Mouse (Mus musculus) limb, embryonic 14.5 days (tissue): ENCODE measurements around the gene Pea15a. TPM values are rescaled to one million over a fixed set of nuclear protein-coding genes. Genes with fewer than 3 reads are reported as not detected.

Experiments used
- ATAC-seq: fragments of 200-750 bp; cut with Nextera tagmentation; 2 replicates; pipeline ENCODE4 v1.8.0; 2017; ENCODE audit warnings: low read depth, moderate number of reproducible peaks, moderate TSS enrichment; ENCODE audit not compliant: low FRiP score
- DNase-seq: peaks from one replicate; pipeline ENCODE4 v3.0.0-alpha.2; 2015; ENCODE audit warnings: low spot score
- H3K27ac ChIP-seq: fragments of 300-500 bp; sonication (generic); replicated peaks from 2 replicates; pipeline ENCODE4 v1.5.1; 2014; ENCODE audit warnings: low read depth, mild to moderate bottlenecking, low read length, moderate library complexity, mixed read lengths
- H3K27me3 ChIP-seq: fragments of 300-500 bp; sonication (generic); 2 replicates; pipeline ENCODE4 v1.6.1; 2014; ENCODE audit warnings: low read length, mixed read lengths; ENCODE audit not compliant: control insufficient read depth, insufficient read depth
- H3K36me3 ChIP-seq: fragments of 300-500 bp; sonication (generic); 2 replicates; pipeline ENCODE4 v1.6.1; 2014; ENCODE audit warnings: mild to moderate bottlenecking, low read length, moderate library complexity, mixed read lengths; ENCODE audit not compliant: control insufficient read depth, insufficient read depth
- H3K4me1 ChIP-seq: fragments of 300-500 bp; sonication (generic); 2 replicates; pipeline ENCODE4 v1.6.1; 2014; ENCODE audit warnings: antibody characterized with exemption, low read length, mixed read lengths; ENCODE audit not compliant: control insufficient read depth, insufficient read depth
- H3K4me2 ChIP-seq: fragments of 300-500 bp; sonication (generic); replicated peaks from 2 replicates; pipeline ENCODE4 v1.6.1; 2014; ENCODE audit warnings: low read depth, mild to moderate bottlenecking, low read length, moderate library complexity; ENCODE audit not compliant: severe bottlenecking
- H3K4me3 ChIP-seq: fragments of 300-500 bp; sonication (generic); replicated peaks from 2 replicates; pipeline ENCODE4 v1.5.1; 2014; ENCODE audit warnings: low read length
- H3K9ac ChIP-seq: fragments of 300-500 bp; sonication (generic); 2 replicates; pipeline ENCODE4 v1.6.1; 2014; ENCODE audit warnings: mild to moderate bottlenecking, low read depth, low read length, moderate library complexity; ENCODE audit not compliant: severe bottlenecking
- H3K9me3 ChIP-seq: fragments of 300-500 bp; sonication (generic); 2 replicates; pipeline ENCODE4 v1.6.1; 2016; ENCODE audit warnings: low read length; ENCODE audit not compliant: control insufficient read depth
- POLR2A ChIP-seq: fragments of 200-500 bp; IDR thresholded peaks from 2 replicates; pipeline ENCODE4 v1.8.0; 2012; ENCODE audit warnings: inconsistent platforms, mild to moderate bottlenecking, moderate library complexity, borderline replicate concordance; ENCODE audit not compliant: insufficient read depth, insufficient read length; ENCODE audit errors: extremely low read depth
- WGBS: fragments of 180-500 bp; shearing (Covaris S2); extraction: QIAGEN DNeasy Blood & Tissue Kit; methylation state at CpG from one replicate; pipeline ENCODE4 v1.1.7; 2014; 5-methylcytosine and 5-hydroxymethylcytosine counted together
- polyA plus RNA-seq, 2 experiments: library from polyadenylated mRNA; depleted of rRNA in 1 of 2; stranded (reverse) in 1 of 2; unstranded in 1 of 2; fragments of >200 nt; fragmentation: Nextera tagmentation in 1 of 2; extraction: Ambion mirVana in 1 of 2; gene quantifications; 2 replicates each; pipeline versions ENCODE4 v1.2.1 to v1.2.3; 2012 to 2014

The Pea15a gene
- polyA plus RNA-seq, 2 experiments = 108 to 122 TPM

- Histone ChIP-seq H3K4me2 (peak within 1 kb of the TSS; percentile 57), H3K27me3 (no peaks in the 10 kb centered on the region), H3K9ac (peak within 1 kb of the TSS; percentile 100), H3K9me3 (no peaks in the 10 kb centered on the region), H3K4me1 (peaks cover 6% of the 10 kb centered on the region; the same call in 1 of the 2 replicates), H3K4me3 (peak within 1 kb of the TSS; percentile 99), H3K36me3 (peaks cover 25% of the 10 kb centered on the region), H3K27ac (peak within 1 kb of the TSS; percentile 97)
- ATAC-seq = peak; percentile 99
- peak; percentile 95 for TF ChIP-seq POLR2A
- DNase-seq = peak; percentile 96
- under 1% methylated on average over 30 of the region's 42 CpGs for WGBS
Observed at GRCm38 (mm10) chr1:172147835-172148278, 58.7 kb downstream of the Pea15a start, which contains the start of gene Dcaf8. Gene Dcaf8 (plus strand): TSS chr1:172148084.

Other genes with a start within 250 kb of the Pea15a start
- gene Vangl2, start 178.4 kb downstream of the Pea15a start, polyA plus RNA-seq (2012; rRNA removed) = 29.4 and 35.6 TPM in 2 replicates
- 15.6 and 19.1 TPM in 2 replicates for gene Vangl2, start 178.4 kb downstream of the Pea15a start, polyA plus RNA-seq (2014; fragmentation: Nextera tagmentation; extraction: Ambion mirVana)
- gene Nhlh1, start 149.2 kb downstream of the Pea15a start, polyA plus RNA-seq (2012; rRNA removed) = 0.25 and 0.41 TPM in 2 replicates
- not detected in 2 replicates for gene Nhlh1, start 149.2 kb downstream of the Pea15a start, polyA plus RNA-seq (2014; fragmentation: Nextera tagmentation; extraction: Ambion mirVana)
- 187 and 191 TPM in 2 replicates for gene Copa, start 124.3 kb downstream of the Pea15a start, polyA plus RNA-seq (2012; rRNA removed)
- gene Copa, start 124.3 kb downstream of the Pea15a start, polyA plus RNA-seq (2014; fragmentation: Nextera tagmentation; extraction: Ambion mirVana) = 230 and 247 TPM in 2 replicates
- gene Ncstn, start 124.0 kb downstream of the Pea15a start, polyA plus RNA-seq (2012; rRNA removed) = 137 and 161 TPM in 2 replicates
- gene Ncstn, start 124.0 kb downstream of the Pea15a start, polyA plus RNA-seq (2014; fragmentation: Nextera tagmentation; extraction: Ambion mirVana) = 98.4 and 103 TPM in 2 replicates
- gene Pex19, start 80.0 kb downstream of the Pea15a start, polyA plus RNA-seq (2012; rRNA removed) = 100 and 115 TPM in 2 replicates
- 129 and 135 TPM in 2 replicates for gene Pex19, start 80.0 kb downstream of the Pea15a start, polyA plus RNA-seq (2014; fragmentation: Nextera tagmentation; extraction: Ambion mirVana)
- 120 TPM in 2 replicates for gene Dcaf8, start 58.7 kb downstream of the Pea15a start, polyA plus RNA-seq (2012; rRNA removed)
- gene Dcaf8, start 58.7 kb downstream of the Pea15a start, polyA plus RNA-seq (2014; fragmentation: Nextera tagmentation; extraction: Ambion mirVana) = 121 and 131 TPM in 2 replicates
- 13.3 and 17.8 TPM in 2 replicates for gene Casq1, start 13.1 kb upstream of the Pea15a start, polyA plus RNA-seq (2012; rRNA removed)
- gene Casq1, start 13.1 kb upstream of the Pea15a start, polyA plus RNA-seq (2014; fragmentation: Nextera tagmentation; extraction: Ambion mirVana) = 11.3 and 14.9 TPM in 2 replicates
- gene Atp1a4, start 51.6 kb upstream of the Pea15a start, polyA plus RNA-seq (2012; rRNA removed) = 0.03 TPM in 1 of 2 replicates, not detected in the other
- not detected in 2 replicates for gene Atp1a4, start 51.6 kb upstream of the Pea15a start, polyA plus RNA-seq (2014; fragmentation: Nextera tagmentation; extraction: Ambion mirVana)
- 71.4 and 86.4 TPM in 2 replicates for gene Igsf8, start 54.8 kb upstream of the Pea15a start, polyA plus RNA-seq (2012; rRNA removed)
- 49.8 and 50.1 TPM in 2 replicates for gene Igsf8, start 54.8 kb upstream of the Pea15a start, polyA plus RNA-seq (2014; fragmentation: Nextera tagmentation; extraction: Ambion mirVana)
- 11.3 and 13.5 TPM in 2 replicates for gene Atp1a2, start 91.3 kb upstream of the Pea15a start, polyA plus RNA-seq (2012; rRNA removed)
- 1.7 and 1.8 TPM in 2 replicates for gene Atp1a2, start 91.3 kb upstream of the Pea15a start, polyA plus RNA-seq (2014; fragmentation: Nextera tagmentation; extraction: Ambion mirVana)
- gene Kcnj9, start 122.5 kb upstream of the Pea15a start, polyA plus RNA-seq (2012; rRNA removed) = 0.01 and 0.08 TPM in 2 replicates
- not detected in 2 replicates for gene Kcnj9, start 122.5 kb upstream of the Pea15a start, polyA plus RNA-seq (2014; fragmentation: Nextera tagmentation; extraction: Ambion mirVana)
- 0.14 and 0.18 TPM in 2 replicates for gene Kcnj10, start 134.4 kb upstream of the Pea15a start, polyA plus RNA-seq (2012; rRNA removed)
- 0.03 and 0.12 TPM in 2 replicates for gene Kcnj10, start 134.4 kb upstream of the Pea15a start, polyA plus RNA-seq (2014; fragmentation: Nextera tagmentation; extraction: Ambion mirVana)
- 9.6 and 11.8 TPM in 2 replicates for gene Pigm, start 169.7 kb upstream of the Pea15a start, polyA plus RNA-seq (2012; rRNA removed)
- gene Pigm, start 169.7 kb upstream of the Pea15a start, polyA plus RNA-seq (2014; fragmentation: Nextera tagmentation; extraction: Ambion mirVana) = 6.7 and 7.6 TPM in 2 replicates